In the genomic region with DNA sequence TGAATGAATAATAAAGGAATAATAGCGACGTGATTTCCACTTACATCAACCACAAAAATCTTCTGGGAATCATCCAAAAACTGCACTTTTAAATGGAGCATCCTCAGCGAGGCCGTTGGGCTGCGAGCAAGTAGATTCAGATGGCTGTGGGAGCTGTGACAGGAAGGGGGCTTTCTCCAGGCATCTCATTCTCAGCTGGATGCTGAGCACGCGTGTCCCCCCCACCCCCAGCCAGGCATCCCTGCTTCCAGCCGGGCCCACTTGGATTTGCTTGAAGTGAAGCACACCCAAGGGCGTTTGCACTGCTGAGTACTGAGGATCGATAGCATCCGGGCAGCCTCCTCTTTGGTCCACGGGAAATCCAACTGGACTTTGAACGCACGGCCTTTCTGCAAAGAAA, we compare ENCODE assay signal across 26 mouse cellular contexts. TPM values are rescaled to one million over a fixed set of nuclear protein-coding genes. Genes with fewer than 3 reads are reported as not detected.
A peak's percentile ranks its signal among the peaks of the same experiment; 100 is the strongest.
DNase-seq lines count a peak whose midpoint lies in the region; ATAC-seq and TF ChIP-seq lines count a peak whose summit lies in the region.
"Had no signal": no experiment of that assay in that cellular context is flagged by ENCODE, and none has a peak within 500 bp of the region (broad histone marks: within the 10 kb centered on the region; RNA-seq: fewer than 3 reads in every experiment).

Gene Frmd7 (minus strand): TSS at position 101 of the 400 bp plus-strand sequence.

- no peak for TF ChIP-seq CTCF in gastrocnemius, adult 2 months (IDR thresholded peaks at IDR 0.05)
- no peak for TF ChIP-seq CTCF in liver, postnatal 0 days (IDR thresholded peaks at IDR 0.05; ENCODE audit: low read depth)
- TF ChIP-seq CTCF in brain, embryonic 14.5 days (IDR thresholded peaks at IDR 0.05; ENCODE audit: borderline replicate concordance, extremely low read depth, insufficient read depth, insufficient read length): no peak
- no peak for TF ChIP-seq CTCF in forebrain, postnatal 0 days (IDR thresholded peaks at IDR 0.05; ENCODE audit: low read depth)

- no peak for TF ChIP-seq EP300 in liver, postnatal 0 days (IDR thresholded peaks at IDR 0.05; ENCODE audit: low read depth)

- H3K9ac ChIP-seq in liver, postnatal 0 days (replicated peaks): no peak within 1 kb of the TSS
- H3K9ac ChIP-seq in liver, embryonic 12.5 days: no peak within 1 kb of the TSS
- no peak within 1 kb of the TSS for H3K9ac ChIP-seq in forebrain, postnatal 0 days
- H3K9ac ChIP-seq: forebrain, embryonic 13.5 days; heart, embryonic 13.5 days; hindbrain, embryonic 14.5 days had no signal

- H3K4me2 ChIP-seq in liver, postnatal 0 days (ENCODE audit: low read depth, low read length): no peak within 1 kb of the TSS
- no peak within 1 kb of the TSS for H3K4me2 ChIP-seq in liver, embryonic 12.5 days
- no peak within 1 kb of the TSS for H3K4me2 ChIP-seq in forebrain, postnatal 0 days (ENCODE audit: low read depth)
- H3K4me2 ChIP-seq: forebrain, embryonic 13.5 days; heart, embryonic 13.5 days; hindbrain, embryonic 14.5 days had no signal

- 72% methylated on average over 14 of the region's 14 CpGs for WGBS in liver, postnatal 0 days (ENCODE audit: insufficient replicate concordance)
- 64% methylated on average over 14 of the region's 14 CpGs for WGBS in liver, embryonic 12.5 days (ENCODE audit: insufficient replicate concordance)
- WGBS in forebrain, postnatal 0 days: 58% methylated on average over 14 of the region's 14 CpGs

- no peak for ATAC-seq in liver, postnatal 0 days
- ATAC-seq in liver, embryonic 12.5 days: no peak
- no peak for ATAC-seq in forebrain, postnatal 0 days
- ATAC-seq: forebrain, embryonic 13.5 days; forebrain, embryonic 16.5 days; hindbrain, postnatal 0 days; inflammation-experienced regulatory T-cells, adult 6 months had no signal

- H3K36me3 ChIP-seq in liver, postnatal 0 days (replicated peaks; ENCODE audit: insufficient read depth, low read length): no peaks in the 10 kb centered on the region
- H3K36me3 ChIP-seq in liver, embryonic 12.5 days: no peaks in the 10 kb centered on the region
- H3K36me3 ChIP-seq in forebrain, postnatal 0 days (ENCODE audit: insufficient read depth): no peaks in the 10 kb centered on the region
- H3K36me3 ChIP-seq: forebrain, embryonic 10.5 days; G1E; heart, embryonic 13.5 days had no signal

- no peaks in the 10 kb centered on the region for H3K27me3 ChIP-seq in liver, postnatal 0 days (ENCODE audit: insufficient read depth, low read length)
- H3K27me3 ChIP-seq in liver, embryonic 12.5 days (replicated peaks): no peaks in the 10 kb centered on the region; the same call in 1 of the 2 replicates
- H3K27me3 ChIP-seq in forebrain, postnatal 0 days (ENCODE audit: insufficient read depth, low read length): no peaks in the 10 kb centered on the region
- H3K27me3 ChIP-seq: CH12.LX; forebrain, embryonic 13.5 days had no signal

- DNase-seq in gastrocnemius, adult 2 months: no peak
- no peak for DNase-seq in gastrocnemius, postnatal 10 days
- DNase-seq in liver, postnatal 0 days: peak; percentile 16
- peak; percentile 7 for DNase-seq in Muller cell, postnatal 12 days (ENCODE audit: inconsistent ontology term)
- DNase-seq in brain, embryonic 14.5 days (ENCODE audit: low read depth): peak; percentile 1
- no peak for DNase-seq in forebrain, postnatal 0 days
- DNase-seq: adrenal gland, adult 2 months; adrenal gland, postnatal 14 days; B cell, adult 2 months; cerebellum, adult 18-20 months; cerebellum, adult 9-10 months; cerebellum, postnatal 14 days; gastrocnemius, postnatal 25 days; heart, postnatal 14 days; heart, postnatal 4 days had no signal

- no peaks in the 10 kb centered on the region for H3K9me3 ChIP-seq in liver, postnatal 0 days (ENCODE audit: low read length)
- H3K9me3 ChIP-seq in liver, embryonic 12.5 days (replicated peaks): no peaks in the 10 kb centered on the region
- H3K9me3 ChIP-seq in forebrain, postnatal 0 days (ENCODE audit: low read length): no peaks in the 10 kb centered on the region
- H3K9me3 ChIP-seq: forebrain, embryonic 10.5 days; forebrain, embryonic 13.5 days; G1E; heart, embryonic 13.5 days had no signal

- no peak for TF ChIP-seq POLR2A in brain, embryonic 14.5 days (IDR thresholded peaks at IDR 0.05; ENCODE audit: borderline replicate concordance, extremely low read depth, insufficient read depth, insufficient read length, poor library complexity, severe bottlenecking)

- intact Hi-C loops in gastrocnemius, adult 2 months (cut with DNase I): no loop called here

- peak within 1 kb of the TSS; percentile 44 for H3K4me3 ChIP-seq in gastrocnemius, adult 2 months
- H3K4me3 ChIP-seq in liver, postnatal 0 days (ENCODE audit: low read depth, low read length): no peak within 1 kb of the TSS
- no peak within 1 kb of the TSS for H3K4me3 ChIP-seq in liver, embryonic 12.5 days
- no peak within 1 kb of the TSS for H3K4me3 ChIP-seq in forebrain, postnatal 0 days (ENCODE audit: low read depth, low read length)
- H3K4me3 ChIP-seq: forebrain, embryonic 10.5 days; forebrain, embryonic 13.5 days; heart, embryonic 13.5 days had no signal

- H3K27ac ChIP-seq in gastrocnemius, adult 2 months: peak within 1 kb of the TSS; percentile 51
- H3K27ac ChIP-seq in liver, postnatal 0 days (ENCODE audit: low read depth): no peak within 1 kb of the TSS
- no peak within 1 kb of the TSS for H3K27ac ChIP-seq in liver, embryonic 12.5 days
- no peak within 1 kb of the TSS for H3K27ac ChIP-seq in forebrain, postnatal 0 days (ENCODE audit: low read depth, low read length)
- H3K27ac ChIP-seq: forebrain, embryonic 10.5 days; forebrain, embryonic 13.5 days; heart, embryonic 13.5 days; hindbrain, embryonic 14.5 days; hindbrain, postnatal 0 days had no signal

- H3K4me1 ChIP-seq in liver, postnatal 0 days (ENCODE audit: insufficient read depth): no peaks in the 10 kb centered on the region
- H3K4me1 ChIP-seq in liver, embryonic 12.5 days: no peaks in the 10 kb centered on the region
- no peaks in the 10 kb centered on the region for H3K4me1 ChIP-seq in forebrain, postnatal 0 days (ENCODE audit: insufficient read depth)
- H3K4me1 ChIP-seq: forebrain, embryonic 10.5 days; forebrain, embryonic 13.5 days; heart, embryonic 13.5 days had no signal

RNA-seq across cellular contexts. Expression of gene Frmd7, which starts in this region (rescaled TPM):
- total RNA-seq in gastrocnemius, adult 2 months (2021): under 1 TPM; 0.33 to 0.59 TPM
- 1 to 10 TPM in 1 of 2 experiments, under 1 TPM in 1; 0.78 to 1.2 TPM for total RNA-seq in gastrocnemius, postnatal 10 days (2021)
- polyA plus RNA-seq in liver, postnatal 0 days (2015; fragmentation: Nextera tagmentation; extraction: Ambion mirVana): not detected in 2 replicates
- 0.11 and 0.14 TPM in 2 replicates for polyA plus RNA-seq in liver, embryonic 12.5 days (2016; fragmentation: Nextera tagmentation; extraction: Ambion mirVana)
- 0.23 and 0.34 TPM in 2 replicates for polyA plus RNA-seq in brain, embryonic 14.5 days (2012; rRNA removed)
- 2.4 and 2.7 TPM in 2 replicates for total RNA-seq in forebrain, postnatal 0 days (2014; rRNA removed)
- 0.93 and 0.99 TPM in 2 replicates for polyA plus RNA-seq in forebrain, postnatal 0 days (2015; fragmentation: Nextera tagmentation; extraction: Ambion mirVana)
- total RNA-seq: adrenal gland, postnatal 14 days; CH12.LX; G1E; heart, postnatal 14 days; heart, postnatal 4 days had no signal
- polyA plus RNA-seq: adrenal gland, adult 2 months; embryonic facial prominence, embryonic 11.5 days; forebrain, embryonic 13.5 days; G1E; heart, embryonic 13.5 days; inflammation-experienced regulatory T-cells, adult 6 months had no signal

Comparison
In these comparisons a context has a peak if more than half of its experiments do, and no peak if none do; other contexts are left out.
1. Peak in DNase-seq in liver, postnatal 0 days; RNA of the gene not detected or under 1 TPM.
2. Peak in DNase-seq in brain, embryonic 14.5 days; RNA of the gene not detected or under 1 TPM.